Mouse (Mus musculus): ENCODE data around the gene Olfr1371.

Olfr1371 gene

DNA sequence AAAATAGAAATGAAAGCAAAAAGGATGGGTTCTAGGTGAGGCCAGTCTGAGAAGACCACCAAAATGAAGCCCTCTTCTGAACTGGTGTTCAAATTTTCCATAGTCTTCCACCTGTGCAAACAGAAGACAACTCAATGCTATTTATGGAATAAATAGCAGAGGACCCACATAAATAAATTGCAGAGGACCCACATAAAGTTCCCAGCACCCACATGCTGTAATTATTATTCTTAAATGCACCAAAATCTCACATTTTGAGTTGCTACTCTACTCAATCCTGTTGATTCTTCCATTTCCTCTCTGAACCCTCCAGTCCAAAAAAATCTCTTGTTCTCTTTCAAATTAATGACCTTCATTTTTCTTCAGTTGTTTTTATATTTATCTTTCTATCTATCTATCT is at the start of gene Olfr1371:
TSS of gene Olfr1371 (minus strand) at position 101 of the 400 bp plus-strand sequence.
- no peak for DNase-seq

DNA sequence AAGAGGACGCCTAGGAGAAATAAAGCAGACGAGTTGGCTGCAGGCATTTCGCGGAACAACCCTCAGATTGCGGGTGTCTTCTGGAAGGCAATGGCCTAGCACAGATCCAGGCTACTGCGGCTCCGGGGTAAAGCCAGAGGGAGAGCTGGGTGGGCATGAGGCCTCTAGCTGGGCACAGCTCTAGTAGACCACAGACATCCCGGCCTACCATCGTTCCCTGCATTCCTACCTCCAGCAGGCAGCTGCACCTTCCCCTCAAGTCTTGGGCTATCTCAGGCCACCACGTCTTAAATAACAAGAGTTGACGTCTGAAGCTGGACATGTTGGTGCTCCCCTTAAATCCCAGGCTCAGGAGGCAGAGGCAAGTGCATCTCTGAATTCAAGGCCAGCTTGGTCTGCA is 48.6 kb upstream of the Olfr1371 start:
- no peak for DNase-seq

DNA sequence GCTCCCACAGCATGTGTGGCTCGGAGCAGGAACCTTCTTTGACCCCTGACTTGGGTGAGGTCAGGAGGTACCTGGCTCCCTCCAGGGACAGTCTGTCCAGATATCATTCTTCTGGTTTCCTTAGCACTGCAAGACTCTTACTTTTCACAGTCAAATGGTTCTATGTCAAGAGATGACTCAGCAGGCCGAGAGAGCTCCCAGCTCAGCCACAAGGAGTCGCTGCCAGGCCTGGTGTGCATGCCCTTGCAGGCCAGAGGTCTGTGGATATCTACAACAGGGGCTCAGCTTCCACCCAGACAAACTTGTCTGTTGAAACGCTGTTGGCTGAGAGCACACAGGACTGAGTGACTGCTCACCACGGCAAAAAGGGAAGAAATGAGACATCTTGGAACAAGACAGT is 48.1 kb upstream of the Olfr1371 start:
- DNase-seq = no peak

DNA sequence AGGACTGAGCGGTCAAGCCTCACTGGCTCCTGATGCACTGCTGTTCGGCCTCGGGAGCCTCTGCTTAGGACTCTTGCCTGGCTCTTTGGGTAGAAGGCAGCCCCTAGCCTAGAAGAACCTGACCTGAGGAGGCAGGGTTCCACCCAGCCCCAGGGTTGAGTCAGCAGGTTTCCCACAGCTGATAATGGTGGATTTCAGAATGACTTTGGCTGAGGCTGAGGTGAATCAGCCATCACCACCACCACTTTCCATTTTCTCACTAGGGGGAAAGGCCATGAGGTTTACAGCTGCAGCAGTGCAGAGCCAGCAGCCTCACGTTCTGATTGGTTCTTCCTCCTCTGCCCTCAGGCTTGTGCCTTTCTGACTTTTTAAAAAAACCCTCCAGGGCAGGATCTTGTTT is 47.1 kb upstream of the Olfr1371 start:
- DNase-seq = no peak

DNA sequence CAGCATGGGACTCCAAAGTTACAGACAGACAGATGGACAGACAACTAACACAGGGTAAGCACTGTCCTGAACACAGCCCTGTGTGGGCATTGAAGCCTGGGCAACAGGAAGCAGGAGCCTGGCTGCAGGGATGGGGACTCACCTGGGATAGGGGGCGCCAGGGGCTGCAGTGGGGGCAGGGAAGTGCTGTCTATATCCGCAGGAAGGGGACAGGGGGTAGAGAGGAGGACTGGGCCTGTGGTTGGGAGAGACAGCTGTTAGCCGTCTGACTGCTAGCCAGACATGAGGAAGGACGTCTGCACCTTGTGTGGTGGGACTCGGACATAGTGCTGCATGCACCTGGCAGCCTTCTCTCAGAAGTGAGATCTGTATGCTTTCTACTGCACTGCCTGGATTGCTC is 44.9 kb upstream of the Olfr1371 start:
- DNase-seq = no peak

DNA sequence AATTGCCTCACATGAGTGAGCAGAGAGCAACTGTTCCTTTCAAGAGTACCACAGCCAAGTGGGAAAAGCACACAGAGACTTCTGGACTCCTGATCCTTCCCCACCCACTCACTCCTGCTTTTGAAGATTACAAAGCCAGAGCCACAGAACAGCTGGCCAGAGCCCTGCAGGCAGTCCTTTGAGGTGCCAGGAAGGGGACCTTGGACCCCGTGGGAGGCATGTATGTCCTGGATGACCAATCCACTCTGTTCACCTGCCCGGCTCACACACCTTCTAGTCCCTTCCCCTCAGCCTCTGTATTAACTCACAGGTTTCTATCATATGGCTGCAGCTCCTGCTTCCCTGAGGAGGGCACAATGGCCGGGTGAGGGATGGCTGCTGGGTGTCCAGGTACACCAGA is 43.6 kb upstream of the Olfr1371 start:
- no peak for DNase-seq

DNA sequence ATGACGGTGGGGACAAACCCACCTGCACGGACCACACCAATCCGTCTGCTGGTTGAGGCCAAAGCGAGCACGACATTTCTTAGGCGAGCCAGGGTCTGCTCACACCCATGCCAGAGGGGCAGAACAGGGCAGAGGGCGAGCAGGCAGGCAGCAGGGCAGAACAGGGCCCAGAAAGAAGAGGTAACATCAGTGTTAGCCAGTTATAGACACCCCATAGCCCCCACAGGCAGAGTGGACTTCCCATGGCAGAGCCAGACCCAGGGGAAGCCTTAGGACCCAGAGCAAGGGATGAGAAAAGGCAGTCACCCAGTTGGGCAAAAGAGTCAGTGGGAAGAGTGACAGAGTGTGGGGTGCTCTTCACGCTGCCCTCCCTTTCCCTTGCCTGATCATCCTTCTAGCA is 41.3 kb upstream of the Olfr1371 start:
- DNase-seq = no peak

DNA sequence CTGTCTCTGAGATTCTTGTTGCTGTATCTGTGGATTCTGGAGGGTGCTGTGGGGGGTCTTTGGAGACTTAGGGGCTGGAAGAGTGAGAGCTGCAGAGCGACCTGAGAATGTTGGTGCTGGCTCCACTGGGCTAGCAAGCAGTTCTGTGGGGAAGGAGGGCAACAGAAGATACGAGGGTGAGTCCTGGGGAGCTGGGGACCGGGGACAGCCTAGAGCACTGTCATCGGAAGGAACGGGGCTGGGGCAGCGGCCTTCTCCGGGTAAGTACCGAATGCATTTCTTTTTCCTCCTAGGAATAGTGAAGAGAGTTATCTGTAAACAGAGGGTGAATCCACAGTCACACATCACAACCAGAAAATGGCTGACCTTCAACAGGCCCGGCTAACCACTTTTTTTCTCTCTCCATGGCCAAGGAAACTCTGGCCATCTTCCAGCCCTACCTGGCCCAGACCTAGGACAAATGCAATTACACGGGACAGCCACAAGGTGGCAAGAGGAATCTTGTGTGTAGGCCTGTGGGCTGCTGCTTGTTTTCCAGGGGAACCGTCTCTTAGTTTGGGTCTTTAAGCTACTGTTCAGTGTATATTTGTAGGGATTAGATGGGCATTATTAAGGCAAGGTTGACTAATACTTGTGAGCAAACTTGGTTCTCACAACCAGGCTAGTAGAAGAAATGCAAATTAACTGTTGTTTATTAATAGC is 40.0 kb upstream of the Olfr1371 start:
- DNase-seq = peak; percentile 51

DNA sequence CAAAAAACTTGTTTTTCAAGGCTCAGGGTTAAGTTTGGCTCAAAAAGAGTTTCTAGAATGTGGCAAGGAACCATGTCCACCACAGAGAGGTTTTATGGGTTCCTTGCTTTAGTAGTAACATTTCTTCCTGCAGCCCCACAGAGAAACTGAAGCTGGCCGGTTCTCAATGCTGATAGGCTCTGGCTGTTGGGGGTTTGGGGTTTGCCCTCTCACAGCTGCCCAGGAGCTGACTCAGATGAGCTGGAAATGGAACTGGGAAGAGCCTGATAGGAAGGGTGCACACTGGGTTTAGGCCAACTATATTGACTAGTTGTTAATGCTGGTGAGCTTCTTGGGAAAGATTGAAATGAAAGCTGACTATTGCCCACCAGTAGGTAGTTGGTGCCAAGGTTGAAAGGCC is 38.9 kb upstream of the Olfr1371 start:
- DNase-seq = no peak

DNA sequence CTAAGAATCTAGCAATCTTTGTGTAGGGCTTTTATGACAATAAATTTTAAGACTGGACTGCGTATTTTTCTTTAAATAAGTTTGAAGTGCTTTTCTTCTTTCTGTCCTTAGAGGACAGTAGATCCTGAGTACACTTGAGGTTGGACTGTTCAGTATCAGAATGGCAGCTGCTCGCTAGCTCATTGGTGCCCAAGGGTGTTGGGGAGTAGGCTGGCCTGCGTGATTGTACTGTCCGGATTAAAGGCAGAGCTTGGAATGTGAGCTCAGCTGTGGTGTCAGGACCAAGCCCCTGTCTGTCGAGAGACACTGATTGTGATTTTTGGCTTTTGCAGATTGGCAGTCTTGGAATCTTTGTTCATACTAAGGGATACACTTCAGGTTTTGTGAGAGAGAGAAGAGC is 38.0 kb upstream of the Olfr1371 start:
- DNase-seq = no peak

DNA sequence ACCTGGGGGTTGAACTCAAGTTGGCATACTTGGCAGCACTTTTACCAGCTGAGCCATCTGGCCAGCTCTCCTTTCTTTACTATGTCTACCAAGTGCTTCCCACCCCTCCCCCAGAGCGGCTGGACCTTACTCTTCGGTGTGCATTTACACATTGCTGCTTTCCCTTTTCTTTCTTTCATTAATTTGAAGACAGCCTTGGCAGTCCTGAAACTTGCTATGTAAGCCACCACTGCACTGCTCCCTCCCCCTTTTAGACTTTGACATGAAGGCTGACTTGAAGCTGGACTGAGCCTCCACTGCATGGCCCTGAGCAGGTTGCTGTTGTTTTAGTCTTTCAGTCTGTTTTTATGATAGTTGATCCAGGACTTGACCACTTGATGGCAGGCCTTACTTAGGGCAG is 35.7 kb upstream of the Olfr1371 start:
- no peak for DNase-seq

DNA sequence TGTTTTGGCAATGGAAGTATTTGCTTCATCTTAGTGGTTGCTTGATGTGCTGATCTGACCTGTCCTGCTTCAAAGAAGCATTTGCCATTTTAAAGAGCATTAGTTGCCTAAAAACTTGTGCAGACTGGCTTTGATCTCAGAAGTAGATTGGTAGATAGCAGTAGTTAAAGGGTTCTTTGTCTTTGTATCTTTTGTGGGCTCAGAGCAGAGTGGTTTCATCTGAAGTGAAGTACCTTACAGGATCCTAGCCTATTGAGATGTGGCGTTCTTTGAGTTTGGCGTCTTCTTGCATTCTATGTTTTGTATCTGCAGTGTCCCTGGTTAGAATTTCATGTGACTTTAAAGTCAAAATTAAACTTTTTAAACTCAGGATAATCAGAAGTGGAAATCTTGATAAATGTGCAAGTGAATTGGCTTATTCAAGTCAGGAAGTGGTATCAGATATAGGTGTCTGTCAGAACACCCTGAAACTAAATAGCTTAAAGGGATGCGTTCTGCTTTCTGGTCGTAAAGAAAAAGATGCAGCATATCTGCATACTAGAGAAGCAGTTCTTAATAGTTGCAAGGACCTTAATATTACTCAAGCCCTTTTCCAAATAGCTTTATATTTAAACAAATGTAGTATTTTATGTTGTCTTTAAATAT is 27.2 kb upstream of the Olfr1371 start:
- no peak for DNase-seq

DNA sequence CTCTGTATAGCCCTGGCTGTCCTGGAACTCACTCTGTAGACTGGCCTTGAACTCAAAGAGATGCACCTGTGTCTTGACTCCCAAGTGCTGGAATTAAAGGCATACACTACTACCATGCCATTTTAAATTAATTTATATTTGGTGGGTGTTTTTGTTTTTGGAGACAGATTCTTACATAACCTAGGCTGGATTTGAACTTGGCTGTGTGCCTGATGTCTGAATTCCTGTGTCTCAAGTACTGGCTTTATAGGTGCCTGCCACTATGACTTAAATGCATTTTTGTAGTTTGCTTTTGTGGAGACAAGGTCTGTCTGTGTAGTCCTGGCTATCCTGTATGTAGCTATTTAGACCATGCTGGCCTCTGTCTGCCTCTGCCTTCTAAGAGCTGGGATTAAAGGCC is 20.7 kb upstream of the Olfr1371 start:
- DNase-seq = no peak

DNA sequence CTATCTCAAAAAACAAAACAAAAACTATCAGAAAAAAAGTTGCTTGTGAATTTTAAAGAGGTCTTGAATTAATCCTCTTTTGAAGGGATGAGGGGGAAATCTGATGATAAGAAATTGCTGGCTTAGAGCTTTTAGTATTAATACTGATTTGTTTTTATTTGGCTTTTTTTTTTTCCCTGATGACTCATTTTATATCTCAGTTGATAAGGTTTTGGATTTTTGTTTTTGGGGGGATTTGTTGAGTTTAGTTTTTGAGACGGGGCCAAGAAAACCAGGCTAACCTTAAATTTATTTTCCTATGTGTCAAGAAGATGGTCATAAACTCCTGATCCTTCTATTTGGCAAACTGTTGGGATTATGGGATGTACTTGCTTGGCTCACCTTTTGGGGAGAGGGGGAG is 20.1 kb upstream of the Olfr1371 start:
- DNase-seq = no peak

DNA sequence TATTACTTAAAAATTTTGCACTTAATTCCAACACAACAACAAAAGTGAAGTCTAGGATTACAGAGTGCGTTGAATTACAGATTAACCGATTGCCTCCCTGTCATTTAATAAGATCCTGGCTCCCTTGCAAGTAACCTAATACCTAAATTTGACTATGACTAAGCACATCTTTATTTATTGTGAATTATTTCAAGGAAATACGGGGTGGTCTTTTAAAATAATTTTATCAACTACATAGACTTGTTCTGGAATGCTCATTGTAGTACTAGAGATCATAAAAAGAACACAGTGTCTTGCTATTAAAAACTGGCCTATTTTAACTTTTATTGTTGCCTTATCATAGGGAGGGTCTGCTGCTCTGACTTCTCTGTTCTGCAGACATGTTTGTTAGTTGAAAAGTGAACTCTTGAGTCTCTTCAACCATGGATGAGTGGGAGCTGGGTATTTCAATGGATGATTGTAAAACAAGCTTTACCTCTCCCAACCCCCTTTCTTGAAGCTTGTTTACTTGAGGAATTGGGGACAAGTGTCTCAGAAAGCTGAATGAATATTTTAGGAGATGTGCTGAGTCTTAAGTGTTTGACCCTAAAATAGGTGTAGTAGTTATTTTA is 19.4 kb upstream of the Olfr1371 start:
- no peak for DNase-seq

DNA sequence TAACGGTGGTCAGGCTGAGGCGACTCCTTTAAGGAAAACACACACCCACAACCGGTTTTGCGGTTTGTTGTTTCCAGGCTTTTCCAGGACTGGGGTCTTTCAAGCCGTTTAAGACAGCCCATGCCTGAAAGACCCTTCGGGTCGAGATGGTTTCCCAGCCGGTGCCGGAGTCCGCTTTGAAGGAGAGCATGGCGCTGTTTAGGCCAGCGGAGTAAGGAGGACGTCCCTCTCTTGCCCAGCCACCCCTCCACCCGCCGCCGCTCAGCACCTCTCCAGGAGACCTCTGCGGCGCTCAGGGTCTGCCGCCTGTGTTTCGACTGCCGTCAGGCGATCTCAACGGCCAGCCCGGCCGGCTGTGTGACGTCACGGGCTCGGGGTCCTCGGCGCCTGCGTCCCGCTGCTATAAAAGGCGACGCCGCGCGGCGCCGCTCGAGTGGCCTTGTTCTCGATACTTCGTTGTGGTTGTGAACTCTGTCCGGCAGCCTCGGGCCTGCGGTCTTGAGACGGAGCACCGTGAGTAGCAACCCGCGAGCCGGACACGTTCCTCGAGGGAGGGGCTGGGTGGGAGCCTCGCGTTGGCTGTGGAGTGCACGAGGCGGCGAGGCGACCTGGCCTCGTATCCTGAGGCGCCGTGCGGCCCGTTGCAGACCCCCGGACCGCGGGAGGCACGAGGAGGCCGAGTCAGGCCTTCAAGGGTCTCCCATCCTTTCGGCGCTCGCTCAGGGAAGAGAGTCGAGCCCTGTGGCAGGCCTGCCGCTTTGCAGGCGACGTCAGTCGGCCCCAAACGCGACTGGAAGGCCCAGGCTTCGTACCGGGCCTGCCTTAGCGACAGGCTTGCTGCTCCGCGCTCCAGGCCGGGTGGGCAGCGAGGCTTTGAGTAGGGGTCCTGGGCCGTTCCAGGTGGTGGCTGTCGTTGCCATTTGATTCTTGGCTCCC is 18.1 kb upstream of the Olfr1371 start, which contains the start of gene Skp1a:
TSS of gene Skp1a (plus strand) at position 390 of the 936 bp plus-strand sequence.
- DNase-seq = peak; percentile 91

DNA sequence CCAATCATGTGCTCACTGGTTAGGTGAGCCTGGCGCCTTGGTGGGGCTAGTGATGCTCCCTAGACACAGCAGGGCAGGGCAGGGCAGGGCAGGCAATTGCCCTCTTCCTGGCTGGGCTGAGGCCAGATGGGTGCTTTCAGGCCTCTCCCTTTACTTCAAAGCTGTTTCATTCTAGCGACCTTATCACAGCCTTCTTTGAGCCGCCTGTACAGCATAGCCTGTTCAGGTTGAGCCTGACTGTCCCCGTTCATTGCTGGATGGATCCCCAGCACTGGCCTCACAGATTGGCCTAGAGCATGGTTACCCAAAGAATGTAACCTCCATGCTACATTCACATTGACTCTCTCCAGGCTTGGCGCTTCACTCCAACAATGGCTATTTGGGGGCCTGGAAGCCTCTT is 16.9 kb upstream of the Olfr1371 start:
- DNase-seq = no peak

DNA sequence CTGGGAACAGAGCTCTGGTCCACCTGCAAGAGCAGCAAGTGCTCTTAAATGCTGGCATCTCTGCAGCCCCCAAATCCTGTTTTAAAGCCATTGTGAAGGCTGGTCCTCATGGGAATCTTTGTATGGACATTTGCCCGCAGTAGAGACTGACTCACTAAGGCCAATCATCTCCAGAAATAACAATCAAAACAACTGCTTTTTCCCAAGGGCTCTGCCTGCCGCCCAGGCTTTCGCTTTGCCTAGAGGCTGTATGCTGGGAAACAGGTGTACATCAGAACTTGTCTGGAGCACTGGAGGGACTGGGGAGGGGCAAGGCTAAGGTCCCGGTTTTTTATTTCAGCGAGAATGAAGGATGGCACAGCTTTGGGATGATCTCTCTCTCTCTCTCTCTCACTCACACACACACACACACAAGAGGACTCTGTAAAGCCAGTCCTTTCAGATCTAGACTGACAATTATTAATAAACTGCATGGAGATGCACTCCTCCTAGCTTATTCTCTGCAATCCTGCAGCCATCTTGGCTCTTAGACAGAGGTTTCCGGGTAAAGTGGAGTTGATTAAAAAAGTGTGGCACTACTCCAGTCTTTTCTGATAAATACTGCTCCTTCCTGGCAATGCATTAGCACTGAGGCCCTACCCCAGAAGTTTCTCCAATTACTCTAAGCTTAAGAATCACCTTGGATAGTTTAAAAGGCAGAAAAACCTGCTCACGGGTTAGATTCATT is 15.1 kb upstream of the Olfr1371 start:
- DNase-seq = no peak

DNA sequence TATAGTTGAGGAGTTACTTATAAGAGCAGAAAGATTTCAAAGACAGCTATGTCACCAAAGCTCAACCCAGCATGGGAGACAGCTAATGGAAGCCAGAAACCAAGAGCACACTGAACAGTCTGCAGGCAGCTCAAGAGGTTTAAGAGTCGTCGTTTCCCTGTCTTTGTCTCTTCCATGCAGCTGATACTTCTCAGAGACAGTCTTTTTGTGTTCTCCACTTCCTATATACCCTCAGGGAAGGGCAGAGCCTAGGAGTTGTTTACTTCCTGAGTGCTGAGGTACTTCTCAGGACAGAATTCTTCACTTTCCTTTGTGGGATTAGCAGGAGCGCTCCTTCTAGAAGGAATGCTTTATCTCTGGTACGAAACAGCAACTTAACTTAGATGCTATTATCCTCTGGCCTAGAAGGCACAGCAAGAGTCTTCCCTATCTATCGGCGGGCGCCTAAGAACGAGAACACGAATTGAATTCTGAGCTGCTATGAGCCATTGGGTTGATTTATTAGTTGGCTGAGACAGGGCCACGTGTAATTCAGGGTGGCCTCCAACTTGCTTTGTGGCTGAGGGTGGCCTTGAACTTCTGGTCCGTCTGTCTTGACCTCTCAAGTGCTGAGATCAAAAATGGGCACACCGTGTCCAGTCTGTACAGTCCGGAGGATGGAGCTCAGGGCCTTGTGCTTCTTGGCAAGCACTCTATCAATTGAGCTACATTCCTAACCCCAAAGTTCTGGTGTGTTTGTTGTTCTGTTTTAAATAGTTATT is 13.9 kb upstream of the Olfr1371 start:
- DNase-seq = no peak

DNA sequence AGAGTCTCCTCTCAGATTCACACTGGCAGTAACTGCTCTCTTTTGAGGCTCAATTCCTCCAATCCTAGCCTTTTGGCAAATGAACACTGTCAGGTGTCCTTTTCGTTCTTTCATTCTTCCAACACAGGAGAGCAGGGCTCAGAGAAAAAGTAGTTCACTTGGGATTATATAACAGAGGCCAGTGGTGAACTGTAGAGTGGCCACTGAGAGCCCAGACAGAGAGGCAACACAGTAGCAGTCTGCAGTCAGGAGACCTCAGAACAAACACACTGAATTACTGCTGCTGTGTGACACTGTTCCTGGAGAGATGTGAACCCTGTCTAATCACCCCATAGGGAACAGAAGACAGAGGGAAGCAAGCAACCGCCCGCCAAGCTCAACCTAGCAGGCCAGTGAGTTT is 13.3 kb upstream of the Olfr1371 start:
- DNase-seq = no peak

DNA sequence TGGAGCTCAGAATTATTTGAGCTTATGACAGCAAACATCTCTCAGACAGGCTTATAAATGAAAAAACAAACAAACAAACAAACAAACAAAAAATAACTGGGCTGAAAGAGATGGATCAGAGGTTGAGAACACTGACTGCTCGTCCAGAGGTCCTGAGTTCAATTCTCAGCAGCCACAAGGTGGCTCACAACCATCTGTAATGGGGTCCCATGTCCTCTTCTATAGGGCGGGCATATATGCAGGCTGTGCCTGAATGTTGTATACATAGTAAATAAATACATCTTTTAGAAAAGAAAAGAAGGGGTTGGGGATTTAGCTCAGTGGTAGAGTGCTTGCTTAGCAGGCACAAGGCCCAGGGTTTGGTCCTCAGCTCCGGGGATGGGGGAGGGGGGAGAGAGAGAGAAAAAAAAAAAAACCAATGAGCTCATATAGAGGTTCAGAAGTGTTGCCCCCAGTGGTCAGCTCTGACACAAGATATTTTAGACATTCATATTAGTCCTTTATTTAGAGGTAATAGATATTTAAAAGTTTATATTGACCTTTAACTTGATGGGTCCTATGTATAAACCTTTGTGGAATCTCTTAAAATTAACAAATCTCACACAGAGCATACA is 12.3 kb upstream of the Olfr1371 start:
- no peak for DNase-seq
